Mouse (Mus musculus): Measurements from ENCODE around the gene Pex11a.
"Not testable (repeated sequence)": the region's sequence is repeated elsewhere in the genome, so short reads cannot be mapped to it uniquely, and the experiment has no call there.

Pex11a gene

DNA sequence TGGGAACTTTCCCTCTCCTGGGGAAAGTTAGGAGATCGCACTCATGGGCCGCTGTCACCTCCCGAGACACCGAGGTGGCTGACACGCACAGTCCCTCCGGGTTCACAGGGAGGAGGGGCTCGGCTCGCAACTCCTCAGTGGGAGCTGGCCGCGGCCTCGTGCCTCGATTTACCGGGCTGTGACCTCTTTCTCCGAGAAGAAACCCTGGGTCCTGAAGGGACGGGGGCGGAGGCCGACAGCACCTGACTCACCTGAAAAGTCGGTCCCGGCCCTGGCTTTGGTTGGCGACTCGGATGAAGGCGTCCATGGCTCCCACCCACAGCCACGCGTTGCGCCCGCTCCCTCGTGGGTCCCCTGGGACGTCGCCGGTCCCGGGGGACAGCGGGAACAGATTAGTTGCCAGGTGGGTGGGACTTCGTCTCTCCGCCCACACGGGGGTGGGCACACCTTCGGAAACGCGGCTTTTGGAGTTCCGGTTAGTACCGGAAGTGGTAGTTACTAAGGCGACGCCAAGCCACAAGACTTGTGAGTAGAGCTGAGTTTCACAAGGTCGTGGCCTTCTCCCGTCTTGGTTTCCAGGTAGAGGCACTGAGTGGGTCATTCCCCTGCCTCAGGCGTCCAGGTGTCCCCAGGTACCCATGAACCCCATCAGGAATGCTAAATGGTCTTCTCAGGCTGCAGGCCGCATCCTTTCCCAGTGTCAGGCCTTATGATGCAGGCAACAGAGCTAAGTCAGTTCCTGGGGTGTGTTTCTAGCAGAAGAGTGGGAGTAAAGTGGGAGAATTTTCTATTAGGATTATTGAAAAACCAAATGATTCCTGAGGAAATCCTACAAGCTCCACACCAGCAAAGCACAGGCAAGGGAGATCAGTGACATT is at the start of gene Pex11a, which contains the start of gene Wdr93:
TSS of gene Pex11a (minus strand) at position 473 of the 878 bp plus-strand sequence.
TSS of gene Wdr93 (plus strand) at position 505 of the 878 bp plus-strand sequence.
- DNase-seq: peak; percentile 92

DNA sequence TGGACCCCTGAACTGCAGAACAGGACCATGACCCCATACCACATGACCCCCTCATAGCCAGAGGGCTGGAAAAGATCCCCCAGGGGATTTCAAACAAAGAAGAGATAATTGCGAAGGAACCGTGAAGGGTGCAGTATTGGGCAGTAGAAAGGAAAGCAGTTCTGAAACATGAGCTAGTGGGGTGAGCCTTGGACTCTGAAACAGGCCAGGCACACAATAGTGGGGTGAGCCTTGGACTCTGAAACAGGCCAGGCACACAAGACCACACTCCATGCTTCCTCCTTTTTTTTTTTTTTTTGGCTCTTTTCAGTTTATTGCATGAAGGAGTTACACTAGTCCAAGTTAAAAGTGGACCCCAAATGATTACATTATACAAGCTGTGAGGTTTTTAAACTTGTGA is 46.9 kb upstream of the Pex11a start:
- DNase-seq: not testable (repeated sequence)

DNA sequence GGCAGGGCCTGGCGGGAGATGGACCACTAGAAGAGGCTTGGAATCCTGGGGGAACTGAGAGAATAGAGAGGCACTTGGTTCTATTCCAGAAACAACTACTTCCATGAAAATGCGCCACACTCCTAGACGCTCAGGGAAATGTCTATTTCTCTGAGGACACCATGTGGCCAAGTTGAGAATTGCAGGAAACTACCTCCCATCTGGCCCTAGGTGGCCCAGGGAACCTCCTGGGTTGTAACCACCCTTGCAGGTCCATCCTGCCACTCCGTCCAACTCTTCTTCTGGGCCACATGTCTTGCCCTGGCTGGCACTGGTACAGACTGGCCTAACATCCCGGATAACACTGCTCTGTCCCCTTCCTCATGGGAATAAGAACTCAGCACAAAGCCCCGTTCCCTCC is 43.4 kb upstream of the Pex11a start:
- DNase-seq: peak; percentile 84

DNA sequence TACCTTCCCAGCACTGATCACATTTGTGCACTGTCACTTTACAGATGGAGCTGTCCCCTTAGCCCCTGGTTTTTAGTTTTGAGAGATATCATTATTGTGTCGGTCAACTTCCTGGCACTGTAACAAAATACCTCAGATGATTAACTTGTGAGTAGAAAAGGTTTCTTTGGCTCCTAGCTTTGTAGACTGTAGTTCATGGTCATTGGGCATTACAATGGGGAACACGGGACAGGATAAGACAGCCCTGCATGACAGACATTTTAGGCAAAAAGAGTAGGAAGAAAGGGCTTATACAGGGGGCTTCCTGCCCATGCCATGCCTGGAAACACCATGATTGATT is 39.6 kb upstream of the Pex11a start:
- peak; percentile 59 for DNase-seq

DNA sequence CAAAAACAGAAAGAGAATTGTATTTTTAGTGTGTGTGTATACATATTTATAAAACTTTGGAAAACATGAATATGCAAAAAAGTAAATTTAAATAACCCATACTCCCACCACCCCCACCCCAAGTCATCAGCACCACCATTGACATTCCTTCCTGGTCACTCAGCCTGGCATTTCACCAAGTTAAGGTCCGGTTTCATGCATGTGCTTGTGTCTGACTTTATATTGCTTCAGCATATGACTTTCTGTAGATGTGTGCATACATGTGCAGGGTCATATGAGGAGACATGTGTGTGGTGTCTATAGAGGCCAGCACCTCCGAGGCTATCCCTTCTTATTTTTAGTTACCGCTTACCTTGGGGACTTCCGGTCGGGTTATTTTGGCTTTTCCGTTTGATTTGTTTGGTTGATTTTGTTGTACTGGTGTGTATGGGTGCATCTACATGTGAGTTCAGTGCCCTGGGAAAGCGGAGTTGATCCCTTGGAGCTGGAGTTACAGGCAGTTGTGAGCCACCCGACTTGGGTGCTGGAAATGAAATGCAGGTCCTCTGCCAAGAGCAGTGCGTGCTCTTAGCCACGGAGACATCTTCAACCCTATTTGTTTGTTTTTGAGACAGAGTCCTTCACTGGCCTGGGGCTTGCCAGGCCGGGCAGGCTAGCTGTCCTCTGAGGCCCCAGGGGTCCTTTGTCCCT is 39.0 kb upstream of the Pex11a start:
- DNase-seq: peak; percentile 40

DNA sequence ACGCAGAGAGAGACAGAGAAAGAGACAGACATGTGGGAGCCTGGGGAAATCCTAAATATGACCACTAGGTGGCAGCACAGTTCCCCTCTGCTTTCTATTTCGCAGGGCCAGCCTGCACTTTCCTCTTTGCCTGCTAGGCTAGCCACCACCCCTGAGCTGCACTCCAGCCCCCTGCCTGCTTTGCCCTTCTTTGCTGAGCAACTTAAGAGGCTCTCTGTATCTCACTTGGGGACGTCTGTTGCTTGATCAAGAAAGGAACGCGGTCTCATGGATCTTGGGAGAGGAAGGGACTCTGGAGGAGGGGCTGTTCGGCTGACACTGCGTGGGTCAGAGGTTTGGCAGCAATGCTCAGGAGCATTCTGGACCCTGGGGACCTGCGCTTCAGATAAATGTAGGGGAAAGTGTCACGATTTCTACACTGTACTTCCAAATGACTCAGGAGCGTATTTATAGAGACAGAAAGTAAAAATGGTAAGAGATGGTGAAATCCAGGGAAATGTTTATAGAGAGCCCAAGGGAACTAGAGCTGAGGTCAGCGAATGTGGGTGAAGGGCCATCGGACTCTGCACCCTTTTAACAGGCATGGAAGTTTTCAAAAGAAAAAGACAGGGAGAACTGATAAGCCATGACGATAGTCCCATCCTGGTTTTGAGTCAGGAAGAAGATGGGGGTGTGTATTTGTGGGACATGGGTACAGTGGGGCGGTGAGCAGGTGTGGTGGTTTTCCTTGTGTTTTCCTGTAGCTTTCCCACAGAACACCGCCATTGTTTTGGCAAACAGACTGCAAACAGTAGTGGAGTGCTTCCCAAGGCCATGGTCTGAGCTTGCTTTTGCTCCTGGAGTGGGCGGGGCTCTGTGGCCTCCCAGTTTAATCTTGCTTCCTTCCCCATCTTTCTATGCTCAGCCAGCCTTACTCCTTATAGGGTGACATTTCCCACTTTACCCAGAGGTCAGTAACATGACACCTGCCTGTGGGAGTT is 38.0 kb upstream of the Pex11a start:
- DNase-seq: peak; percentile 87

DNA sequence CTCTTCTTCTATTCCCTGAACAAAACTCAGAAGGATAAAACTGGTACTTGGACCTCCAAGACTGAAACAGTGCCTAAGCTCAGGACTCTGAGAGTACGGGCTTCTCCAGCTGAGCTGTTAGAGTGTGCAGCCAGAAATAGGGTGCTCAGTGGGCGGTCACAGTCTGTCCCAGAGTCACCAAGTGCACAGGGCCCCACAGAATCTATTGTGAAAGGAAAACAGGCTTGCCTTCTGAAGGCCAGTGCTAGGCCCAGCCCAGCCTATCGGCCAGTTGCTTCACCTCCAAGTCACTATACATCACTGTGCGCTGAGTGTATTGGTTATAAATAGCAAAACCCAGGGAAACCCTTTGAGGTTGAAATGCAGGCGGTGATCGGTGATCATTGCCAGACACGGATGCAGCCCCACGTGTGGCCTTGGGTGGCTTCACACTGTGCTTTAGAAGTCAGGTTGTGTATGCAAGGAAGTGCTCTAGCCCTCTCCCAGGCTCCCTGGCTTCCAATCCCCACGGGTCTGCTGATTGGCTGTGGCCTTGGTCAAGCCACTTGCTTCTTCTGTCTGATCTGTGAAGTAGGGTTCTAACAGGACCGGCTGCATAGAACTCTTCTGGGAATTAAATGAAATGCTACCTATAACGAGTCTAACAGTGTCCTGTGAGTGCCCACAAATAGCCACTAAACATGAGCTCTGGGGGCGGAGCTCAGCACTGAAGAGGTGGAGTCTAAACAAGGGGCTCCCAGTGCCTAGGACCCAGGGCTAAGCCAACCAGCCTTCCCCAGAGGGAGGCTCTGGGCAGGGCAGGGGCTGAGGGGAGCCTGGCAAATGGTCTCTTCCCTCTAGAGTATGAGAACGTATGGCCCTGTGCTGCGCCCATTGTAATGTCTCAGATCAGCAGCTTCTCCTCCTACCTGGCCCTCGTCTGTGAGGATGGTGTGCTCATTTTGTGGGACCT is 28.9 kb upstream of the Pex11a start:
- DNase-seq: no peak

DNA sequence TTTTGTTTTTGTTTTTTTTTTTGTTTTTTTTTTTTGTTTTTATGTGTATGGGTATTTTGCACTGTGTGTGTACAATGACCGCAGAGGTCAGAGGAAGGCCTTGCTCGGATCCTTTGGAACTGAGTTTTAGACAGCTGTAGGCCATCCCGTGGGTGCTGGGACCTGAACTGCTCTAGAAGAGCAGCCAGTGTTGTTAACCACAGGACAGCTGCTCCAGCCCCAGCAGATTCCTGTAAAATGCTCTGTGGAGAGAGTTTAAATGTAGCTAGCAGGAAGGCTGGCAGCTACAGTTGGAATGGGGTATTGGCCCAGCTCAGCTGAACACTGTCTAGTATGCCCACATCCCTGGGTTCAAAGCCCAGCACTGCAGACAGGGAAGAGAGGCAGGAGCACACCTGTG is 26.7 kb upstream of the Pex11a start:
- no peak for DNase-seq

DNA sequence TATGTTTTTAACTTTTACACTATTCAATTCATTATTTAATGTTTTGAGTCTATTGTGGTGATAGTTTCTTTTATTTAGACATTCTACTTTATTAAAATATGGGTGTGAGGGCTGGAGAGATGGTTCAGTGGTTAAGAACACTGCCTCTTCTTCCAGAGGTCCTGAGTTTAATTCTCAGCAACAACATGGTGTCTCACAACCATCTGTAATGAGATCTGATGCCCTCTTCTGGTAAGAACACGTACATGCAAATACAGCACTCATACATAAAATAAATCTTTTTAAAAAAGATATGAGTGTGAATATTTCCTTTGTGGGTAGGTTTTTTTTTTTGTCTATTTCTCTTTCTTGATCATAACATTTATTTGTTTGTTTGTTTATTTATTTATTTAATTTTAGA is 23.1 kb upstream of the Pex11a start:
- no peak for DNase-seq

DNA sequence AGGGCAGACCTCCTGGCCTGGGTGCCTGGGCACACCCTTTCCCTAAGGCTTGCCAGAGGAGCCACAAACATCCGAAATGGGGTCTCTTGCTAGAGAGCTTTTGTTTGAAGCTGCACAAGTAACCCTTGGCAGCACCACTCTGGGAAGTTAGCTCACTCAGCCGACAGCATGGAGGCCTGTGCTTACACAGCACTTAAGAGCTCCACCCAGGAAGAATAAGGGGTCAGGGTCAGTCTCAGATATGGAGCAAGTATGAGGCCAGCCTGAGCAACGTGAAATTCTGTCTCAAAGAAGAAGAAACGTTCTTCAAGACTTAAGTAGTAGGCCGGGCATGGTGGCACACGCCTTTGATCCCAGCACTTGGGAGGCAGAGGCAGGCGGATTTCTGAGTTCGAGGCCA is 19.2 kb upstream of the Pex11a start:
- DNase-seq: no peak

DNA sequence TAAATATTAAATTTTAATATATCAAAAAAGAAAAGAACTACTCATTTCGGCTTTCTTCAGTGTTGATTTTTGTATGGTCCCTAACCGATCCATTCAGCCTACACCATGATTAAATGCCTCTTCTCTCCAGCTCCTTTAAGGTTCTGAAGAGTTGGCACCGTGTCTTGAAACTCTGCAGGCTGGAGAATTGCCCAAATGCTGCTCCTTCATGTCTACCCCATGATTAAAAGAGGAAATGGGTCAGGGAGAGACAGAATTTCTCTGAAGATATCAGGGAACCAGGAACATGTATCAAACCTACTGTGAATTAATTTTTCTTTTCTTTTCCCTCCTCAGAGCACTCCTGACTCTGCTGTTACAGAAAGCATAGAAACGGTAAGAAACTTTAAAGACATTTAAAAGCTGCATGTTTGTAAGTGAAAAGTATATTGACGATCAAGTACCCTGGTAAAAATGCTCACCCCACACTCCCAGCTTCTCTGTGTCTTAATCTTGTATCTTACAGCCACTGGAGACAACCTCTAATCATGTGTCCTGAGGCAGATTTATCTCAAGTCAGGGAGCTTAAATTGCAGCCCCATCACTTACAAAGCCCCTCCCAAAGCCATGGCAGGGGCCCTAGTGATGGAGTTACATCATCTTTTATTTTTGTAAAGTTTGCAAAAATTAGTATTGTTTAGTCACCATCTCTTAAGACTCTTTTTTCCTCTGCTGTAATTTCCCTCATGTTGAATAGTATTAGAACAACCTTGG is 18.4 kb upstream of the Pex11a start:
- no peak for DNase-seq

DNA sequence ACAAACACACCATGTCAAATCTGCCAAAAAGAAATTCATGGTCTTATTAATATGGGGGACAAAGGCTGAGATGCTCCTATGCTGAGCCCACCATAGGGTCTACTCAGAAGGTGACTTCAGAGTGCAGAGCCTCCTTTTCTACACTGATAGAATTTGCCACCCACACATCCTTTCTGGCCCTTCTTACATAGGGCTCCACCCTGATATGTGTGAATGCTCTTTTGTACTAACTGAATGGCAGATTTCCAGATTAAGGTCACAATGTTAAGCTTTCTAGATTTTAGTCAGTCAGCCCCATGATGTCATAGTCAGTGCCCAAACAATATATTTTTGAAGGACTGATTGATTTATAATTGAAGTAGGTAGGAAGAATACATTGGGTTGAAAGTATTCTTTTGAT is 16.8 kb upstream of the Pex11a start:
- DNase-seq: no peak

DNA sequence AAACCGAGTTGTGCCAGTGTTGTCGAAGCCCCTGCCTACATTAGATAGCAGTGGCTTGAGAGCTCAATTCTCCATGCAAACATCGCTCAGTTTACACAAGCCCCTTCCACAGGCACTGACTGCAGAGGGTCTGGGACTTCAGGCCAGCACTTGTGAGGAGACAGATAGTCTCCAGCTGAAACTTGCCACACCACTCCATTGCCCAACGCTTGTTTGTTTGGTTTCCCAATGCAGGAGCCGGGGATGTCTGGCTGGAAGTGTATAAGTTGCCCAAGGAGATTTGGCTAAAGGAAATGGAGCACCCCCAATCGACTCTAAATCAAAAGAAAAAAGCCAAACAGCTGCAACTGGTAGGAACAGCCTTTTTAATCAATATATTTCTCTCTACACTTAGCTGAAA is 15.2 kb upstream of the Pex11a start:
- no peak for DNase-seq

DNA sequence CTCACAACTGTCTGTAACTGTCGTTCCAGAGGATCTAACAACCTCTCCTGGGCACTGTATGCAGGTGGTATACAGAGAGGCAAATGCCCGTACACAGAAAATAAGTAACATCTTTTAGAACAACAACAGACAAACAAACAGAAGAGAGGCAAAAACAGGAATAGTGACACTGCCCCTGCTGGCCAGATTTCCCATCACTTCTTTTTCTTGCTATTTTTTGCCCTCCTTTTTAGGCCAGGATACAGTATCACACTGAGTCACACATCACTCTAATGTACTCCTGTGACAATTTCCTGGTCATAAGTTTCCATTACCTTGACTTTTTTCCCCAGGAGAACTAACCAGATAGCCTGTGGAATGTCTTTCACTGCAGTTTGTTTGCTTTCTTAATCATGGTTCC is 13.4 kb upstream of the Pex11a start:
- DNase-seq: no peak

DNA sequence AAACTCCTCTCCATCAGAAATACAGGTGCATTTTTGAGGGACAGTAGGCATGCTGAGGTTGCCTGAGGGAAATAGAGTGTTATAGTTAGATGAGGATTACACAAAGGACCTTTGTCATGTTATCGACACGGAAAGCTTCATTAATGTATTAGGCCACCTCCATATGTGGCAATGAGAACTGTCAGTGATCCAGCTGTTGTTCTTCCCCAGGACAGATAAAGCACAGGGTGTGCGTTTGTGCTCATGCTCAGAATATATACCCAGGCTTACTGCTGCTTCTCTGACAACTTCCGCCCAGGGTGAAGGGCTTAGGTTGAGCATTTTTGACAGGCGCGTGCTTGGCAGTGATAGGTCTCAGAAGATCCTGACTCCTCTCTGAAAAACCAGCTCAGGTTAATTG is 6.6 kb upstream of the Pex11a start:
- DNase-seq: no peak

DNA sequence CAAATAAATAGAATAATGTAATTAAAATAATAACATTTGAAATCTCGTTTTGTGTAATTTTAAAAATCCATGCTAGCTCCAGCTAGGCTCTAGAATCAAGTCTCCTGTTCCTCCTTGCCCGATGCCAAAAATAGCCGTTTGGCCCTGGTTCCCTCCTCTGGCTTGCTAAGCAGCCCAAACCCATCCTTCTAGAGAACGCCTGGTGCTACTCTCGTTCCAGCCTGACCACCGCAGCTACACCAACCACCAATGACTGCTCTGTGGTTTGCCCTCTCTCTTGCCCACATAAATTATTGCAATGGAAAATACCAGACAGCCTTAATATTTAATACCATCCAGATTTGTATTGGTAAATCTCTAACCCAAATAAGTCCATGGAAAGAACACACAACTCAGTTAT is 4.7 kb upstream of the Pex11a start:
- DNase-seq: no peak

DNA sequence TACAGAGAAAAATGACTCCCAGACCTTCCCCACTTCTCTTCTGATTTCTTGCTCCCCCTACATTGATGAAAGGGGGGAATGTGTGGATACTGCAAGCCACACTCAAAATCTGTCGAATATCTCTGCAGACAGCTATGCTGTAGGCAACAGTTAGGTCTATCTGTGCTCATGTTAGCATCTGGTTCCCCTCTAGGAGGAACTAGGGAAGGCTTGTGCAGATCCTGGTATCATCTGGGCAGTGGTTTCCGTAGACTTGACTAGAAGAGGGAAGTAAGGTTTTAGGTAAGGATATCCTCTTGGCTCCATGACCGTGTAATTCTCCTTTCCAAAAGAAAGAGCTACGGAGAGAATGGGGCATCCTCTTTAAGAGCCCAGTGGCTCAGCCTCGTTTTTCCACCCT is 1.7 kb upstream of the Pex11a start:
- no peak for DNase-seq

DNA sequence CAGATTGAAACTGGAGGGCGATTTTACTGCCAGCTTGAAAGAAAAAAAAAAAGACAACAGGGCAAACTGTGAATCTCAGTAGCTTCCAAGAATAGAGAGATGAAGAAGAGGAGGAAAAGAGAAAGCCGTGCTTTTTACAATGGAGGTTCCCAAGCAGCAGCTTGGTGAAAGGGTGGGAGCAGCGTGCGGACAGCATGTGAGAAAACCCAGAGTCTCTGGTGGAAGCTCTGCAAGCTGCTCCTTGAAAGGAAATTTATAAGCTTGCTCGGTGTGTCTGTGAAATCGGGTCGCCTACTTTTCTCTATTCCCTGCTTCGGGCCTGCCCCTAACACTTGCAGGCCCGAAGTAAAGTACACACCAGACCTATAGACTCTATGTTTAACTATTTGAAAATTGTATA is 1.1 kb upstream of the Pex11a start:
- no peak for DNase-seq

DNA sequence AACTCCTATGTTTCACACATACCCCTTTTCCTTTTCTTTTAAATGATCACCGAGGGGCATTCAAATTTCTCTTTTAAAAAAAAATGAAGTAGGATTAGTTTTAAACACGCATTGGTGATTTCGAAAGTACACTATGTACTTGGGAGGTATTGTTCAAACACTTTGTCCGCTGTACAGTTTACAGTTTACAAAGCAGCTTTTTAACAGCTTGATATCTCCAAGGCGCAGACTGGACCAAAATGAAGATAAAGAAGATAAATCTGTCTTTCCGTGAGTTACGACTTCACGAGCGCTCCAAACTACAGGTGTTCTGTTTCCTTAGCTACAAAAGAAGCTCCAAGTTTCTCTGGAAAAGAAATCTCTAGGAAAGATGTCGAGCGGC is 663 bp downstream of the Pex11a start:
- no peak for DNase-seq

DNA sequence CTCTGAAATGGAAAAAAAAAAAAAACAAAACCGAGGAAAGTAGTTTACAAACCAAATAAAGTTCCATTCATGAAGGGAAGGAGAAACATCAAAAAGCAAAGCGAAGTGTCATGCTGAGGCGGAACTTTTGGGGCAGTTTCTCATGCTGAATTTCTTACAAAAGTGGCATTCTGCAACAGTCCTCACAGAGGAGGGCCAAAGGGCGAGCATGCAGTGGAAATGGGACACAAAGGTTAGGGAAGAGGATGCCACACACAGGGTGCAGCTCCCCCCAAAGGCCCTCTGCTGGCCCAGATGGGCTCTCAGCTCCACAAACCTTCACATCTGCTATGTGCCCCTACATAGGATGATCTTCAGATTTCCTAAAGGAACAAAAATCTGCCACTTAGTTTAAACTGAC is 2.7 kb downstream of the Pex11a start:
- peak; percentile 42 for DNase-seq

DNA sequence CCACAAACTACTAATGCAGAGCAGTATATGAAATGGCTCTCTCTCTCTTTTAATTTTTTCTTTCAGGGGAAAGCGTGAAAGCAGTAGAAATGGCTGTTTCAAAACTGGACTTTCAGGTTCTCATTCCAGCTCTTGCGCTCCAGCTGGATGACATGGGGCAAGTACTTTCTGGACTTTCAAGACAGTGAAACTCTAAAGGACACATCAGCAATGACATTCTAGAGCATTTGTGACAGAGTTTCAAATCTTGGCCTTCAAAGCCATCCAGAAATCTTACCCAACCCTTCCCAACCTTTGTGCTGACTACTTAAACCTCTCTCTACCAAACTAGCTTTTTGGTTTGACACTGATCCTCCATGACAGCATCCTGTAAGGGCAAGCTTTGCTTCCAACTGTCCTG is 4.0 kb downstream of the Pex11a start:
- no peak for DNase-seq
